Mouse (Mus musculus): ENCODE measurements around the gene Cyb561d1. TPM values are rescaled to one million over a fixed set of nuclear protein-coding genes. Genes with fewer than 3 reads are reported as not detected.
A peak's percentile ranks its signal among the peaks of the same experiment; 100 is the strongest.
"Not testable (repeated sequence)": the region's sequence is repeated elsewhere in the genome, so short reads cannot be mapped to it uniquely, and the experiment has no call there.

Cyb561d1 gene
- polyA plus RNA-seq (2015; fragmentation: Nextera tagmentation; extraction: Ambion mirVana), result 3.4 and 3.9 TPM in 2 replicates

- 2% methylated on average over 44 of the region's 44 CpGs for WGBS
- peak within 1 kb of the TSS; percentile 73 for H3K4me3 ChIP-seq (ENCODE audit: low read length)
- H3K9ac ChIP-seq (replicated peaks; ENCODE audit: low read length), result peak within 1 kb of the TSS; percentile 76
- H3K4me2 ChIP-seq (replicated peaks; ENCODE audit: low read depth, low read length), result peak within 1 kb of the TSS; percentile 71
- peak; percentile 92 for ATAC-seq (ENCODE audit: low FRiP score, low TSS enrichment)
- H3K4me1 ChIP-seq (ENCODE audit: insufficient read depth, low read length), result peaks cover 34% of the 10 kb centered on the region
- no peaks in the 10 kb centered on the region for H3K27me3 ChIP-seq (ENCODE audit: insufficient read depth, low read length)
- no peaks in the 10 kb centered on the region for H3K9me3 ChIP-seq (ENCODE audit: low read length)
- peak within 1 kb of the TSS; percentile 92 for H3K27ac ChIP-seq (ENCODE audit: low read length)
- H3K36me3 ChIP-seq (ENCODE audit: insufficient read depth, low read length), result peaks cover 19% of the 10 kb centered on the region
Observed at GRCm38 (mm10) chr3:108200329-108201323, at the start of gene Cyb561d1. Gene Cyb561d1 (minus strand): TSS chr3:108201212.

GRCm38 (mm10) chr3:108246857-108247256 lies 45.8 kb upstream of the Cyb561d1 start:
- H3K4me3 ChIP-seq (ENCODE audit: low read length), result no peak overlapping the region
- H3K27ac ChIP-seq (ENCODE audit: low read length), result no peak overlapping the region
- H3K36me3 ChIP-seq (ENCODE audit: insufficient read depth, low read length), result no peaks in the 10 kb centered on the region
- no peak for ATAC-seq (ENCODE audit: low FRiP score, low TSS enrichment)
- H3K4me1 ChIP-seq (ENCODE audit: insufficient read depth, low read length), result no peaks in the 10 kb centered on the region
- H3K27me3 ChIP-seq (ENCODE audit: insufficient read depth, low read length), result no peaks in the 10 kb centered on the region
- H3K4me2 ChIP-seq (replicated peaks; ENCODE audit: low read depth, low read length), result no peak overlapping the region
- no peak overlapping the region for H3K9ac ChIP-seq (replicated peaks; ENCODE audit: low read length)
- H3K9me3 ChIP-seq (ENCODE audit: low read length), result no peaks in the 10 kb centered on the region
- WGBS, result 81% methylated on average over 2 of the region's 2 CpGs

DNA sequence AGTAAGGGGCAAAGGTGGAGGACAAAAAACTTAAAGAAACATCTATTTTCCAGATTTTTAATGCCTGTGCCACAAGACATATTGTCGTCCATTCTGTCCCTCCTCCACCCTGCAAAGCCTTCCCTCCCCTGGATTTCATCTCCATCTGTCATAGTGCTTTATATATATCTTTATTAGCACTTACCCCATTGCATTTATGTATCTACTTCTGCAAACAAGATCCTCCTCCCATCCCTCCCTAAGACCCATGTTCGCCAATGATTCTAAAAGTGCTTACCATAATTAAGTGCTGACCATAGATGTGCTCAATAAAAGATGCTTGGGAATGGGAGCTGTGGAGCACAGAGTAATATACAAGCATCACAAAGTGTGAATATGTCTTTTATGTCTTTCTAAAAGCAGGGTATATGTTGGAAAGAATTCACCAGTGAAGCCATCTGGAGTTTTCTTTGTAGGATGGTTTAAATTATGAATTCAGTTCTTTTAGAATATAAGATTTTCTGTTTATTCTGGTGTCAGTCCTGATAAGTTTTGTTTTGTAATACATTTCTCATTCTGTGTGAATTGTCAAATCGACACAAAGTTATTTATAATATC lies 40.3 kb upstream of the Cyb561d1 start:
- no peak overlapping the region for H3K9ac ChIP-seq (replicated peaks; ENCODE audit: low read length)
- no peak overlapping the region for H3K27ac ChIP-seq (ENCODE audit: low read length)
- no peak overlapping the region for H3K4me3 ChIP-seq (ENCODE audit: low read length)
- no peaks in the 10 kb centered on the region for H3K4me1 ChIP-seq (ENCODE audit: insufficient read depth, low read length)
- 94% methylated on average over 3 of the region's 3 CpGs for WGBS
- no peaks in the 10 kb centered on the region for H3K27me3 ChIP-seq (ENCODE audit: insufficient read depth, low read length)
- ATAC-seq (ENCODE audit: low FRiP score, low TSS enrichment), result no peak
- H3K9me3 ChIP-seq (ENCODE audit: low read length), result peaks cover 3% of the 10 kb centered on the region; the same call in 1 of the 2 replicates
- H3K4me2 ChIP-seq (replicated peaks; ENCODE audit: low read depth, low read length), result no peak overlapping the region
- H3K36me3 ChIP-seq (ENCODE audit: insufficient read depth, low read length), result no peaks in the 10 kb centered on the region

DNA sequence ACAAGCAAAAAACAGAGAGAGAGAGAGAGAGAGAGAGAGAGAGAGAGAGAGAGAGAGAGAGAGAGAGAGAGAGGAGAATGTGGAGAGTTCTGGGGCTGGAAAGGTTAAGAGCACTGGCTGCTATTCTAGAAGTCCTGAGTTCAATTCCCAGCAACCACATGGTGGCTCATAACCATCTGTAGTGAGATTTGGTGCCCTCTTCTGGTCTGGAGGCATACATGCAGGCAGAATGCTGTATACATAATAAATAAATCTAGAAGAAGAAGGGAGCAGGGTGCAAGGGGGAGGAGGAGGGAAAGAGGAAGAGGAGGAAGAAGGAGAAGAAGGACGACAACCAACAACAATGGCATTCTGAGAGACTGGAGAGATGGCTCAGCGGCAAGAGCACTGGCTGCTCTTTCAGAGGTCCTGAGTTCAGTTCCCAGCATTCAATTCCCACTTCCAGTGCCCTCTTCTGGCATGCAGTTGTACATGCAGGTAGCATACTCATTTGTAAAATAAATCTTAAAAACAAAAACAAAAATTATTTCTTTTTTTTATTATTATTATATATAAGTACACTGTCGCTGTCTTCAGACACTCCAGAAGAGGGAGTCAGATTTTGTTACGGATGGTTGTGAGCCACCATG lies 36.6 kb upstream of the Cyb561d1 start:
- not testable (repeated sequence) for H3K36me3 ChIP-seq (ENCODE audit: insufficient read depth, low read length); H3K27ac ChIP-seq (ENCODE audit: low read length); H3K9ac ChIP-seq (replicated peaks; ENCODE audit: low read length); ATAC-seq (ENCODE audit: low FRiP score, low TSS enrichment); H3K4me3 ChIP-seq (ENCODE audit: low read length); H3K4me2 ChIP-seq (replicated peaks; ENCODE audit: low read depth, low read length); H3K4me1 ChIP-seq (ENCODE audit: insufficient read depth, low read length); H3K27me3 ChIP-seq (ENCODE audit: insufficient read depth, low read length); H3K9me3 ChIP-seq (ENCODE audit: low read length)
- 84% methylated on average over 4 of the region's 4 CpGs for WGBS

DNA sequence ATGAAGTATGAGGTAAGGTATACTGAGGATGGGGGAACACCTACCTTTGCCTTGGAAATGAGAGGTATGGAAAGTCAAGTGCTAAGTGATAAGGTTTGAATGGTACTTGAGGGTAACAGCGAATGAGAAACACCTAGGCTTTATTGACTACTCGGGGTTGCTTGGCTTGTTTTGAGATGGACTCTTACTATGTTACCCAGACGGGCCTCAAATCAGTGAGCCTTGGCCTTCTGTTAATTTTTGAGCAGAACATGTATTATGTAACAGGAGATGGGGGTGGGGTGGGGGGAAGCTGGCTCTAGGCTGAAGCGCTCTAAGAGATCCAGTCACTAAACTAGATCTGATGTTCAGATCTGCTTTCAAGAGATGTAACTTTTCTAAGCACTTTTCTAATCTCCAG lies 30.6 kb upstream of the Cyb561d1 start:
- WGBS, result 65% methylated on average over 4 of the region's 4 CpGs
- 0 out of 2 replicates have a peak overlapping the region, but pooled peaks have one; percentile 27 for H3K27ac ChIP-seq (ENCODE audit: low read length)
- H3K9me3 ChIP-seq (ENCODE audit: low read length), result no peaks in the 10 kb centered on the region
- H3K27me3 ChIP-seq (ENCODE audit: insufficient read depth, low read length), result 0 out of 2 replicates have a peak, but pooled peaks cover 4% of the 10 kb centered on the region
- no peak overlapping the region for H3K4me2 ChIP-seq (replicated peaks; ENCODE audit: low read depth, low read length)
- H3K4me1 ChIP-seq (ENCODE audit: insufficient read depth, low read length), result peaks cover 9% of the 10 kb centered on the region; the same call in 1 of the 2 replicates
- no peaks in the 10 kb centered on the region for H3K36me3 ChIP-seq (ENCODE audit: insufficient read depth, low read length)
- 0 out of 2 replicates have a peak, but pooled peaks have one; percentile 31 for ATAC-seq (ENCODE audit: low FRiP score, low TSS enrichment)
- H3K9ac ChIP-seq (replicated peaks; ENCODE audit: low read length), result no peak overlapping the region
- no peak overlapping the region for H3K4me3 ChIP-seq (ENCODE audit: low read length)

GRCm38 (mm10) chr3:108227521-108227920 lies 26.5 kb upstream of the Cyb561d1 start:
- peaks cover 16% of the 10 kb centered on the region; the same call in 1 of the 2 replicates for H3K4me1 ChIP-seq (ENCODE audit: insufficient read depth, low read length)
- no peaks in the 10 kb centered on the region for H3K36me3 ChIP-seq (ENCODE audit: insufficient read depth, low read length)
- H3K27me3 ChIP-seq (ENCODE audit: insufficient read depth, low read length), result peaks cover 29% of the 10 kb centered on the region
- WGBS, result 65% methylated on average over 2 of the region's 2 CpGs
- no peak for ATAC-seq (ENCODE audit: low FRiP score, low TSS enrichment)
- no peaks in the 10 kb centered on the region for H3K9me3 ChIP-seq (ENCODE audit: low read length)
- peak overlapping the region; percentile 79 for H3K4me2 ChIP-seq (replicated peaks; ENCODE audit: low read depth, low read length)
- H3K9ac ChIP-seq (replicated peaks; ENCODE audit: low read length), result no peak overlapping the region
- H3K27ac ChIP-seq (ENCODE audit: low read length), result no peak overlapping the region
- peak overlapping the region; percentile 57; the same call in 1 of the 2 replicates for H3K4me3 ChIP-seq (ENCODE audit: low read length)

DNA sequence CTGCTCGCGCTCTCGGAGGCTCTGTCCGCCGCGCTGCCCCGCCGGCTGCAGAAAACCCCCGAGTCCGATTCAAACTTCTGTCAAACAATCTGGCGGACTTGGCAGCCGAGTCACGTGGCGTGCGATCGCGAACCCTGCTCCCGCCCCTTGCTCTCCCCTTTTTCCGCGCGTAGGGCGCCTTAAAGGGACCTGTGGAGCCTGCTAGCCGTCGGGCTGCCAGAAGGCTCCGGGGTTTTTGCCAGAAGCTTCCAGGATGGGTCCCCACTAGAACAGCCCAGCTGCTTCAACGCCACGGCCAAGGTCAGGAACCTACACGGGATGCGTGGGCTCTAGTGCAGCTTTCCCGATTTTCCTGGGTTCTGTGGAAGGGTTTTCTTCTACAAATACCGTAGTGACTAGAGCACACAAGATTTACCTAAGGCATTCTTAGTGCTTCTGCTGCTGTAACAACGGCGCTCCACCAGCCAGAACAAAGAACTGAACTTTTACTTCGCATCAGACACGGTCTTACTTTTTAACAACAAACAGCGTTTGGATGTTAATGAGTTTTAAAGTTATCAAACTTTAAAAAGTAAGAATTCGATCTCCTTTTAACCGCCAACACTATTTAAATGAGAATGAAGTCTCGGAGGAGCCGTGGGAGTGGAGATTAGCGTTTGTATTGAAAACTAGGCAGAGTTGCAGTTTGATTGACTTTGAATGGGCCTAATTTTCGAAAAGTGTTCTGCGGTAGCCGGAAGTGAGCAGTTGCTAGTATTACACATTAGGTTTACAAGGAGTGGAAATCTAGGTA lies 25.7 kb upstream of the Cyb561d1 start, which contains the start of gene Sypl2:
TSS of gene Sypl2 (minus strand) at position 91 of the 793 bp plus-strand sequence.
- peak within 1 kb of the TSS; percentile 79 for H3K4me2 ChIP-seq (replicated peaks; ENCODE audit: low read depth, low read length)
- no peaks in the 10 kb centered on the region for H3K9me3 ChIP-seq (ENCODE audit: low read length)
- 2% methylated on average over 44 of the region's 44 CpGs for WGBS
- H3K27ac ChIP-seq (ENCODE audit: low read length), result peak within 1 kb of the TSS; percentile 58
- peak within 1 kb of the TSS; percentile 57 for H3K4me3 ChIP-seq (ENCODE audit: low read length)
- peaks cover 16% of the 10 kb centered on the region; the same call in 1 of the 2 replicates for H3K4me1 ChIP-seq (ENCODE audit: insufficient read depth, low read length)
- H3K9ac ChIP-seq (replicated peaks; ENCODE audit: low read length), result peak within 1 kb of the TSS; percentile 73
- peak; percentile 50; the same call in 1 of the 2 replicates for ATAC-seq (ENCODE audit: low FRiP score, low TSS enrichment)
- peaks cover 29% of the 10 kb centered on the region for H3K27me3 ChIP-seq (ENCODE audit: insufficient read depth, low read length)
- no peaks in the 10 kb centered on the region for H3K36me3 ChIP-seq (ENCODE audit: insufficient read depth, low read length)

DNA sequence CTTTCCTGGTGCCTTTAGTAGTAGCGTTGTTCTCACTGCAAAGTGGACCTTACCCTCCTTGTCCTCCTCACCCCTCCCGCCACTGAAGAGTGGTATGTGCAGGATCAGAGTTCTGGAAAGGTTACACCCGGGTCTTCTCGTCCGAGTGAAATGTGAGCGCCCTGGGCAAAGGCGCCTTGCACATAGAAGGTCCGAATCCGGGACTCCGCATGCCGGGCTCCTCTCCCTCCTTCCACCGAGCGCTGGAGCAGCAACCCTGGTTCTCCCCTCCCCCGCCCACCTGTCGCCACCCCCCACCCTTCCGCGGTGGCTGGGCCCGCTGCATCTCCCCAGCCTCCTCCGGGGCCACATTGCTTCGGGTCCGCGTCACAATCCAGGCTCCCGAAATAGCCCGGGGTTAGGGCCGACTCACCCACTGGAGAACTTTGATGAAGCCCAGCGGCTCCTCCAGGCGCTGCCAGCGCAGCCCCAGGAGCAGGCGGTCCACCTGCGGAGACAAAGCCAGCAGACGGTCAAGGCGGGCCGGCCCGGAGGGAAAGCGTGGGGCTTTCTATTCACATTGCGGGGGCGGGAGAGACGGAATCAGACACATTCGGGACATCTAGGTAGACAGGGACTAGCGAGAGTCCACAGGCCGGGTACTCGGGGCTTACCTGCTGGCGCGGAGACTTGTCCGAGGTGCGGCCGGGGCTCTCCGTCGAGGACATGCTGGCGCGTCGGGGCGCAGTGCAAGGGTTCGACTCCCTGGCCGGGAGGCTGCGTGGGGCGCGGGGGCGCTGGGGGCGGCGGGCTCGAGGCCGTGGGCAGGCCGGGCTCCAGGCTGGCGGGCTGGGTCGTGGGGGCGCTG lies 24.9 kb upstream of the Cyb561d1 start:
- Histone ChIP-seq H3K36me3 (ENCODE audit: insufficient read depth, low read length) (no peaks in the 10 kb centered on the region), H3K4me1 (ENCODE audit: insufficient read depth, low read length) (peaks cover 16% of the 10 kb centered on the region; the same call in 1 of the 2 replicates), H3K4me2 (replicated peaks; ENCODE audit: low read depth, low read length) (peak overlapping the region; percentile 79), H3K4me3 (ENCODE audit: low read length) (peak overlapping the region; percentile 57), H3K27me3 (ENCODE audit: insufficient read depth, low read length) (peaks cover 29% of the 10 kb centered on the region), H3K9me3 (ENCODE audit: low read length) (no peaks in the 10 kb centered on the region), H3K9ac (replicated peaks; ENCODE audit: low read length) (peak overlapping the region; percentile 73), H3K27ac (ENCODE audit: low read length) (peak overlapping the region; percentile 58)
- under 1% methylated on average over 61 of the region's 67 CpGs for WGBS
- ATAC-seq (ENCODE audit: low FRiP score, low TSS enrichment), result peak; percentile 84
